Mouse (Mus musculus): ENCODE measurements around the gene Gm13279. TPM values are rescaled to one million over a fixed set of nuclear protein-coding genes. Genes with fewer than 3 reads are reported as not detected.
"Not testable (repeated sequence)": the region's sequence is repeated elsewhere in the genome, so short reads cannot be mapped to it uniquely, and the experiment has no call there.

The Gm13279 gene
- total RNA-seq (2017), result not detected in 2 replicates

GRCm38 (mm10) chr4:88797097-88797496 lies at the start of gene Gm13279:
Gene Gm13279, plus strand, starts transcription at chr4:88797397.
- not testable (repeated sequence) for ATAC-seq (replicated peaks; ENCODE audit: low read depth, poor library complexity, severe bottlenecking)

- no peak for ATAC-seq (replicated peaks; ENCODE audit: low read depth, poor library complexity, severe bottlenecking)
Observed at GRCm38 (mm10) chr4:88749926-88750325, 47.3 kb upstream of the Gm13279 start.

GRCm38 (mm10) chr4:88754818-88755340 lies 42.3 kb upstream of the Gm13279 start, which contains the start of gene Gm13271:
Gene Gm13271, plus strand, starts transcription at chr4:88754868.
- ATAC-seq (replicated peaks; ENCODE audit: low read depth, poor library complexity, severe bottlenecking), result 0 out of 2 replicates have a peak, but pooled peaks have one; percentile 31

GRCm38 (mm10) chr4:88756581-88757513 lies 40.4 kb upstream of the Gm13279 start:
- not testable (repeated sequence) for ATAC-seq (replicated peaks; ENCODE audit: low read depth, poor library complexity, severe bottlenecking)

GRCm38 (mm10) chr4:88757628-88758031 lies 39.6 kb upstream of the Gm13279 start:
- ATAC-seq (replicated peaks; ENCODE audit: low read depth, poor library complexity, severe bottlenecking), result peak; percentile 100

GRCm38 (mm10) chr4:88758751-88759150 lies 38.4 kb upstream of the Gm13279 start:
- not testable (repeated sequence) for ATAC-seq (replicated peaks; ENCODE audit: low read depth, poor library complexity, severe bottlenecking)

- not testable (repeated sequence) for ATAC-seq (replicated peaks; ENCODE audit: low read depth, poor library complexity, severe bottlenecking)
Observed at GRCm38 (mm10) chr4:88759610-88760268, 37.5 kb upstream of the Gm13279 start, which contains the start of gene Gm13283. Gene Gm13283, plus strand, starts transcription at chr4:88760119.

GRCm38 (mm10) chr4:88760431-88760830 lies 36.8 kb upstream of the Gm13279 start:
- not testable (repeated sequence) for ATAC-seq (replicated peaks; ENCODE audit: low read depth, poor library complexity, severe bottlenecking)

- not testable (repeated sequence) for ATAC-seq (replicated peaks; ENCODE audit: low read depth, poor library complexity, severe bottlenecking)
Observed at GRCm38 (mm10) chr4:88761776-88762175, 35.4 kb upstream of the Gm13279 start.

- ATAC-seq (replicated peaks; ENCODE audit: low read depth, poor library complexity, severe bottlenecking), result not testable (repeated sequence)
Observed at GRCm38 (mm10) chr4:88762341-88762740, 34.9 kb upstream of the Gm13279 start.

GRCm38 (mm10) chr4:88763384-88764018 lies 33.7 kb upstream of the Gm13279 start:
- peak; percentile 92 for ATAC-seq (replicated peaks; ENCODE audit: low read depth, poor library complexity, severe bottlenecking)

GRCm38 (mm10) chr4:88773534-88773933 lies 23.7 kb upstream of the Gm13279 start, which contains the start of gene Gm13290:
Gene Gm13290, plus strand, starts transcription at chr4:88773834.
- ATAC-seq (replicated peaks; ENCODE audit: low read depth, poor library complexity, severe bottlenecking), result not testable (repeated sequence)

GRCm38 (mm10) chr4:88776622-88777021 lies 20.6 kb upstream of the Gm13279 start, which contains the start of gene Gm13289:
Gene Gm13289, plus strand, starts transcription at chr4:88776922.
- not testable (repeated sequence) for ATAC-seq (replicated peaks; ENCODE audit: low read depth, poor library complexity, severe bottlenecking)

- not testable (repeated sequence) for ATAC-seq (replicated peaks; ENCODE audit: low read depth, poor library complexity, severe bottlenecking)
Observed at GRCm38 (mm10) chr4:88779550-88779949, 17.6 kb upstream of the Gm13279 start, which contains the start of gene Gm13272. Gene Gm13272, plus strand, starts transcription at chr4:88779850.

- not testable (repeated sequence) for ATAC-seq (replicated peaks; ENCODE audit: low read depth, poor library complexity, severe bottlenecking)
Observed at GRCm38 (mm10) chr4:88780320-88780719, 16.9 kb upstream of the Gm13279 start.

- not testable (repeated sequence) for ATAC-seq (replicated peaks; ENCODE audit: low read depth, poor library complexity, severe bottlenecking)
Observed at GRCm38 (mm10) chr4:88781831-88782230, 15.4 kb upstream of the Gm13279 start, which contains the start of gene Ifnz. Gene Ifnz, plus strand, starts transcription at chr4:88782131.

GRCm38 (mm10) chr4:88782335-88782734 lies 14.9 kb upstream of the Gm13279 start:
- not testable (repeated sequence) for ATAC-seq (replicated peaks; ENCODE audit: low read depth, poor library complexity, severe bottlenecking)

GRCm38 (mm10) chr4:88785409-88785808 lies 11.8 kb upstream of the Gm13279 start, which contains the start of gene Gm13276:
Gene Gm13276, plus strand, starts transcription at chr4:88785709.
- ATAC-seq (replicated peaks; ENCODE audit: low read depth, poor library complexity, severe bottlenecking), result not testable (repeated sequence)

GRCm38 (mm10) chr4:88788402-88788801 lies 8.8 kb upstream of the Gm13279 start, which contains the start of gene Gm13277:
Gene Gm13277, plus strand, starts transcription at chr4:88788632.
- not testable (repeated sequence) for ATAC-seq (replicated peaks; ENCODE audit: low read depth, poor library complexity, severe bottlenecking)
